Mouse (Mus musculus) embryonic fibroblast, embryonic 13.5 days (primary cell): ENCODE measurements at regions not wholly inside any gene's neighbourhood (a gene's known extent, or its start where the extent isn't known, plus 50 kb on each side); places are given as distances from the start of the nearest gene placed in this dataset.
A peak's percentile ranks its signal among the peaks of the same experiment; 100 is the strongest.

Experiments used
- H3K27ac ChIP-seq: 2 replicates; pipeline ENCODE4 v1.5.1; 2012; ENCODE audit warnings: low read length, control low read depth, inconsistent platforms; ENCODE audit not compliant: insufficient read depth
- H3K4me1 ChIP-seq: 2 replicates; pipeline ENCODE4 v1.6.1; 2011; ENCODE audit warnings: low read length; ENCODE audit not compliant: control insufficient read depth, insufficient read depth
- H3K4me3 ChIP-seq: 2 replicates; pipeline ENCODE4 v1.5.1; 2011; ENCODE audit warnings: mild to moderate bottlenecking, control low read depth, low read length; ENCODE audit not compliant: insufficient read depth
- CTCF ChIP-seq: IDR thresholded peaks from 2 replicates; pipeline ENCODE4 v1.5.1; 2011; ENCODE audit warnings: mild to moderate bottlenecking, control low read depth, low read length, moderate library complexity, borderline replicate concordance; ENCODE audit not compliant: insufficient read depth
- POLR2A ChIP-seq: IDR thresholded peaks from 2 replicates; pipeline ENCODE4 v1.6.1; 2011; ENCODE audit warnings: low read depth, mild to moderate bottlenecking, control low read depth, low read length, moderate library complexity

DNA sequence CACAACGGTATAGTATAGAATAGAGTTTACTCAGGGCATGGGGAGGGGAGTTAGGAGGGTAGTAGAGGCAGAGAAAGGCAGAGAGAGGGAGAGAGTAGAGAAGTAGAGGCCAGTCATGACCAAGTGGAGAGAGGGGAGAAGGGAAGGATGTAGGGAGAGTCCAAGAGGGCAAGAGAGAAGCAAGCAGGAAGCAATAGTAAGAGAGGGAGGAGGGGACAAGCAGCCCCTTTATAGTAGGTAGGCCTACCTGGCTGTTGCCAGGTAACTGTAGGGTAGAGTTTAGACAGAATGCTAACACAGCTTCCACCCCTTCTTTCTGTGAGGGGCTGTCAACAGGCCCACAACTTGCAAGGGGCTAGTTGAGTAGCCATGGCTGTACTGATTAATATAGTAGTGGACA, 69.2 kb upstream of the Tpm1 start:
- H3K4me3 ChIP-seq = no peak overlapping the region
- TF ChIP-seq CTCF = no peak
- no peak for TF ChIP-seq POLR2A
- no peaks in the 10 kb centered on the region; the same call in 1 of the 2 replicates for H3K4me1 ChIP-seq
- H3K27ac ChIP-seq = no peak overlapping the region

GRCm38 (mm10) chr9:67117639-67118038, 68.4 kb upstream of the Tpm1 start:
- peaks cover 3% of the 10 kb centered on the region; the same call in 1 of the 2 replicates for H3K4me1 ChIP-seq
- no peak overlapping the region for H3K4me3 ChIP-seq
- TF ChIP-seq CTCF (no peak), POLR2A (no peak)
- no peak overlapping the region for H3K27ac ChIP-seq

DNA sequence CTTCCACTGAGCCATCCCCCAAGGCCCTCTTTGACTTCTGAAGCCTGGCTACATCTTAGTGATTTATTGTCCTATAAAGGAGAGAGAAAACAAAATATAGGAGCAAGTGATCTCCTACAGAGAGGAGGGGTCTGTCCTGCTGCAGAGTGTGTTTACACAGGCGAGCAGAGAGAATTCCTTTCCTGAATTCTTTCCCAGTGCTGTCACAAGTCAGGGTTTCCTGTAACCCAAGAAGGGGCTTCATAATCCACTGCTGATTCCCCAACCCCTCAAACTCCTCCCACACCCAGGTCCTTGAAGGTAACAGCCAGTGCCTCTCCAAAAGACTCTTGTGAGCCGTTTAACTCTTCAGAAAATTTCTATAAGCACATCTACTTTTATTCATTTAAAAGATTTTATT, 66.8 kb upstream of the Tpm1 start:
- TF ChIP-seq CTCF (no peak), POLR2A (no peak)
- Histone ChIP-seq H3K4me3 (no peak overlapping the region), H3K4me1 (peaks cover 5% of the 10 kb centered on the region; the same call in 1 of the 2 replicates), H3K27ac (0 out of 2 replicates have a peak overlapping the region, but pooled peaks have one; percentile 30)

- no peak overlapping the region for H3K4me3 ChIP-seq
- peaks cover 5% of the 10 kb centered on the region; the same call in 1 of the 2 replicates for H3K4me1 ChIP-seq
- H3K27ac ChIP-seq = no peak overlapping the region
- TF ChIP-seq POLR2A (no peak), CTCF (no peak)
Observed at GRCm38 (mm10) chr9:67114099-67114498, 64.9 kb upstream of the Tpm1 start.

DNA sequence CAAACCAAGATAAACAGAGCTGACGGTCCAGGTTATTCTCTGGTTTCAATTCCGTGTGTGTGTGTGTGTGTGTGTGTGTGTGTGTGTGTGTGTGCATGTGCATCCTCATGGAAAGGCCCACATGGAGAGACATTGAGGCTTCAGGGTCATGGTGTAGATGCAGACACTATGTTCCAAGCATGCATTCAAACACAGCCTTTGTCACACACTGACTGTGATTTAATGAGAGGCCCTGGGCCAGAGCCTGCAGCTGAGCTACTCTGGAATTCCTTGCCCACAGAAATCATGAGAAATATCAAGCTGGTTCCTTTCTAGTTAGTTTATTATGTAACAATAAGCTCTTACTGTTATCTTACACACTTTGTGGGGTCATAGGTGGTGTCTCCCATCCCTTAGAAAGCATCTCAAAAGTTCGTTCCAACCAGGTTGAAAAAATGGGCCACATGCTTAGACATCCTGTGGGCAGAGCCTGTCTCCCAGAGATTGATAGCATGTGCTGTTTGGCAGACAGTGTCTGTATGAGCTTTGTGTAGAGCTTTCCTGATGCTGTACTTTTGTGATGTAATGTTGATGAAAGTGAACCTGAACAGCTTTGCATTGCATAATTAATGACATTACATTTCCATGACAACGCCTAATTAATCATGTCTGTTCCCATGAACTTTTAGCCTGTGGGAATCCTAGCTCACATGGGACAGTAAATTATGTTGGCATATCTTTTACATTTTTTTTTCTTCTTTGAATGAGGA, 62.8 kb upstream of the Tpm1 start:
- TF ChIP-seq CTCF (no peak), POLR2A (no peak)
- Histone ChIP-seq H3K4me1 (peaks cover 18% of the 10 kb centered on the region), H3K4me3 (no peak overlapping the region), H3K27ac (peak overlapping the region; percentile 8; the same call in 1 of the 2 replicates)

DNA sequence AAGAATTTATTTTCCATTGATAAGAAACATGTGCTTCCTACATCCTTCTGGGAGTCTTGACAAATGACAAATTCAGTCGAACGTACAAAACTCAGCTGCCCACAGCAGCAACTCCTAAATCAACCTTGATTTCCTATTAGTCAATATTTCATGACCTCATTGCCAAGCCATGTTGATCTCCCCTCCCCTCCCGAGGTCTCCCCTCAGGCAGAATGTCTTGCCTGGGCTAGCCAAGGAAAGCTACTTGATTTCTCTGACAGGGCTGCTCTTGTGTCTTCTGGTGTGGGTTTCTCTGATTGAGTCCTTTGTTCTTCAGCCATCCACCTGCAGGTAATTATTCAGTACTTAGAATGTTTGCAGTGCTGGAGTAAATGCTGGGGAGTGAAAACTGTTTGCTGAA, 58.7 kb upstream of the Tpm1 start:
- peak overlapping the region; percentile 94 for H3K27ac ChIP-seq
- TF ChIP-seq POLR2A (no peak), CTCF (no peak)
- no peak overlapping the region for H3K4me3 ChIP-seq
- H3K4me1 ChIP-seq = peaks cover 41% of the 10 kb centered on the region

DNA sequence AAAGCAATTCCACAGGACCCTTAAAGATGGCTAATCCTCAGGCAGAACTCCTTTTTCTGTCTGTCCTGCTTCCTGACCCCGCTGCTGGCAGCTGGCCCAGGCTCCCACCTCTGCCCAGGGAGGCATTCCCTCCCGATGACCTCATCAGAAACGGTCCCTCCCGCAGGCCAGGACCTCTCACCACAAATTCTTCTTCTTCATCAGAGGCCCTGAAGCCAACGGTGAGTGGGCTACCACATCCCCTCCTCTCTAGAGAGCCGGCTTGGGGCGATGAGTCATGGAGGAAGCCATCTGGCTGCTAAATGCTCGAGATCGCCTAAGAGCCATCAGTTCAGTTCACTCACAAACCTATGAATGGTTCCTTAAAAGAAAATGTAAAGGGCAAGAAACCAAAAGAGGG, 56.7 kb upstream of the Tpm1 start:
- Histone ChIP-seq H3K4me1 (peaks cover 36% of the 10 kb centered on the region), H3K27ac (peak overlapping the region; percentile 94), H3K4me3 (no peak overlapping the region)
- TF ChIP-seq CTCF = no peak
- no peak for TF ChIP-seq POLR2A

DNA sequence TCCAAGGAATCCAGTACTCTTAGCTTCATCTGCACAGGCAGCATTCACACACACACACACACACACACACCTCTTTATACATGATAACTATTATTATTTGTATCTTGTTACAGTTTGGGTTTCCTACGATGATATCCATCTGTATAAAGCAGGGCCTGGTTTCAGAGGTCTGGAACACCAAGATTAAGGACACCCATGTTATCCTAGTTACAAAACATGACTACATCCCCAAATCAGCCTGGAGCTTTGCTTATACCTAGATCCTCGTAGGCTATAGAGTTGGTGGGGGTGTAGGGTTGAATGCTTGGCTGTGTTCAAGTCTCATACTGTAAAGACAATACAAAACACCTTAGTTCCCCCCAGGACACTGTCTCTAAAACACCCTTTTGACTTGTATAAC, 56.0 kb upstream of the Tpm1 start:
- no peak overlapping the region for H3K4me3 ChIP-seq
- TF ChIP-seq POLR2A = no peak
- TF ChIP-seq CTCF = no peak
- H3K27ac ChIP-seq = peak overlapping the region; percentile 94
- peaks cover 36% of the 10 kb centered on the region for H3K4me1 ChIP-seq

GRCm38 (mm10) chr9:67104616-67105015, 55.4 kb upstream of the Tpm1 start:
- TF ChIP-seq POLR2A (no peak), CTCF (no peak)
- H3K27ac ChIP-seq = peak overlapping the region; percentile 94
- H3K4me1 ChIP-seq = peaks cover 36% of the 10 kb centered on the region
- no peak overlapping the region for H3K4me3 ChIP-seq

DNA sequence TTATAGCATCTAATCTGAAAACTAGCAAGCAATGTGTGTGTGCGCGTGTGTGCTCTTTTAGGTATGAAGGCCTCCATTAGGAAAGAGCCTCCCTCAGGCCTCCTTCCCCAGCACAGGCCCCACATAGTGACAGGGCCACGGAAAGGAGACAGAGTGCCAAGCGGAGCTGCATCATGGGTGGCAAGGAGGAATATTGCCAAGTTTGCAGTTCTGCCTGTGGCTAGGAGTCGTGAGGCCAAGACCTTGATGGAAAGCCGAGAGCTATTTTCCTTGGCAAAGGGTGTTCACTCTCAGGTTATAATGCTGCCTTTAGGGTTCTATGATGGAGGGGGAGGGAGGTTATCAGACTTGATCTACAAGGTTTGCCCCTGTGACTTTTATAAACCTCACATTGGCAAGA, 53.4 kb upstream of the Tpm1 start:
- H3K4me3 ChIP-seq = no peak overlapping the region
- no peak overlapping the region for H3K27ac ChIP-seq
- no peak for TF ChIP-seq POLR2A
- no peak for TF ChIP-seq CTCF
- peaks cover 28% of the 10 kb centered on the region for H3K4me1 ChIP-seq
